Mouse (Mus musculus) cortical plate, adult 2 months (tissue): ENCODE data around the gene Hagh.

Experiments
- CTCF ChIP-seq: fragments of 200-500 bp; IDR thresholded peaks from 2 replicates; pipeline ENCODE4 v1.5.1; 2011; ENCODE audit warnings: mild to moderate bottlenecking, control low read depth, low read length; ENCODE audit not compliant: insufficient read depth; ENCODE audit errors: extremely low read depth
- POLR2A ChIP-seq: fragments of 200-500 bp; IDR thresholded peaks from 2 replicates; pipeline ENCODE4 v1.6.1; 2011; ENCODE audit warnings: mild to moderate bottlenecking, low read length, control low read depth; ENCODE audit not compliant: insufficient read depth; ENCODE audit errors: extremely low read depth

- TF ChIP-seq POLR2A (no peak), CTCF (no peak)
Measured at GRCm38 (mm10) chr17:24803952-24804951, 35.7 kb upstream of the Hagh start, which contains the start of gene Meiob.
